Mouse (Mus musculus) cortical plate, adult 2 months (tissue): ENCODE measurements around the gene 4930539E08Rik. TPM values are rescaled to one million over a fixed set of nuclear protein-coding genes. Genes with fewer than 3 reads are reported as not detected.

Source experiments
- H3K27ac ChIP-seq: fragments of 200-500 bp; 2 replicates; pipeline ENCODE4 v1.5.1; 2012; ENCODE audit warnings: low read length, control low read depth, inconsistent platforms; ENCODE audit not compliant: insufficient read depth
- H3K4me1 ChIP-seq: fragments of 200-500 bp; 2 replicates; pipeline ENCODE4 v1.6.1; 2011; ENCODE audit warnings: low read length; ENCODE audit not compliant: control insufficient read depth, insufficient read depth
- H3K4me3 ChIP-seq: fragments of 200-500 bp; 2 replicates; pipeline ENCODE4 v1.5.1; 2011; ENCODE audit warnings: mild to moderate bottlenecking, low read length, control low read depth; ENCODE audit not compliant: insufficient read depth
- CTCF ChIP-seq: fragments of 200-500 bp; IDR thresholded peaks from 2 replicates; pipeline ENCODE4 v1.5.1; 2011; ENCODE audit warnings: mild to moderate bottlenecking, control low read depth, low read length; ENCODE audit not compliant: insufficient read depth; ENCODE audit errors: extremely low read depth
- POLR2A ChIP-seq: fragments of 200-500 bp; IDR thresholded peaks from 2 replicates; pipeline ENCODE4 v1.6.1; 2011; ENCODE audit warnings: mild to moderate bottlenecking, low read length, control low read depth; ENCODE audit not compliant: insufficient read depth; ENCODE audit errors: extremely low read depth
- polyA plus RNA-seq: library from polyadenylated mRNA; depleted of rRNA; stranded (reverse); fragments of >200 nt; gene quantifications from 2 replicates; pipeline ENCODE4 v1.2.3, GENCODE M21; 2012

The 4930539E08Rik gene
- polyA plus RNA-seq, 1 experiment: 7.6 TPM

GRCm38 (mm10) chr17:28916520-28916919 is 1.4 kb upstream of the 4930539E08Rik start:
- H3K4me1 ChIP-seq: no peaks in the 10 kb centered on the region
- H3K27ac ChIP-seq: no peak overlapping the region
- TF ChIP-seq CTCF (no peak), POLR2A (no peak)
- no peak overlapping the region for H3K4me3 ChIP-seq

GRCm38 (mm10) chr17:28913940-28914339 is 1.2 kb downstream of the 4930539E08Rik start:
- H3K27ac ChIP-seq: no peak overlapping the region
- no peak overlapping the region for H3K4me3 ChIP-seq
- TF ChIP-seq POLR2A: no peak
- no peak for TF ChIP-seq CTCF
- H3K4me1 ChIP-seq: no peaks in the 10 kb centered on the region

GRCm38 (mm10) chr17:28913200-28913599 is 1.9 kb downstream of the 4930539E08Rik start:
- H3K4me1 ChIP-seq: peaks cover 1% of the 10 kb centered on the region; the same call in 1 of the 2 replicates
- H3K4me3 ChIP-seq: no peak overlapping the region
- TF ChIP-seq CTCF (no peak), POLR2A (no peak)
- no peak overlapping the region for H3K27ac ChIP-seq

- H3K4me1 ChIP-seq: peaks cover 5% of the 10 kb centered on the region; the same call in 1 of the 2 replicates
- no peak overlapping the region for H3K27ac ChIP-seq
- no peak overlapping the region for H3K4me3 ChIP-seq
- TF ChIP-seq CTCF: no peak
These were observed 5.0 kb downstream of the 4930539E08Rik start for GRCm38 (mm10) chr17:28910139-28910538.

- no peak overlapping the region for H3K27ac ChIP-seq
- peaks cover 7% of the 10 kb centered on the region for H3K4me1 ChIP-seq
- TF ChIP-seq POLR2A: no peak
- TF ChIP-seq CTCF: 0 out of 2 replicates have a peak, but pooled peaks have one; percentile 18
- H3K4me3 ChIP-seq: no peak overlapping the region
These were observed 5.7 kb downstream of the 4930539E08Rik start for GRCm38 (mm10) chr17:28909252-28909941.

- Histone ChIP-seq H3K27ac (peak overlapping the region; percentile 24; the same call in 1 of the 2 replicates), H3K4me1 (peaks cover 7% of the 10 kb centered on the region), H3K4me3 (no peak overlapping the region)
- TF ChIP-seq POLR2A: peak; percentile 43; the same call in 1 of the 2 replicates
- no peak for TF ChIP-seq CTCF
These were observed 7.2 kb downstream of the 4930539E08Rik start for GRCm38 (mm10) chr17:28907959-28908358.

GRCm38 (mm10) chr17:28905377-28905916 is 9.7 kb downstream of the 4930539E08Rik start:
- H3K27ac ChIP-seq: peak overlapping the region; percentile 70
- peaks cover 7% of the 10 kb centered on the region for H3K4me1 ChIP-seq
- no peak overlapping the region for H3K4me3 ChIP-seq
- no peak for TF ChIP-seq POLR2A
- no peak for TF ChIP-seq CTCF

GRCm38 (mm10) chr17:28904546-28905376 is 10.4 kb downstream of the 4930539E08Rik start:
- Histone ChIP-seq H3K4me3 (no peak overlapping the region), H3K27ac (peak overlapping the region; percentile 70), H3K4me1 (peaks cover 7% of the 10 kb centered on the region)
- TF ChIP-seq CTCF: peak; percentile 68
- TF ChIP-seq POLR2A: peak; percentile 70; the same call in 1 of the 2 replicates

GRCm38 (mm10) chr17:28901559-28901958 is 13.6 kb downstream of the 4930539E08Rik start:
- H3K4me1 ChIP-seq: peaks cover 4% of the 10 kb centered on the region; the same call in 1 of the 2 replicates
- H3K27ac ChIP-seq: no peak overlapping the region
- TF ChIP-seq CTCF (no peak), POLR2A (no peak)
- no peak overlapping the region for H3K4me3 ChIP-seq

GRCm38 (mm10) chr17:28899427-28899826 is 15.7 kb downstream of the 4930539E08Rik start:
- H3K27ac ChIP-seq: no peak overlapping the region
- no peaks in the 10 kb centered on the region for H3K4me1 ChIP-seq
- TF ChIP-seq CTCF (no peak), POLR2A (no peak)
- no peak overlapping the region for H3K4me3 ChIP-seq
